Mouse (Mus musculus): ENCODE results near the gene Rpl13.

Gene Rpl13

DNA sequence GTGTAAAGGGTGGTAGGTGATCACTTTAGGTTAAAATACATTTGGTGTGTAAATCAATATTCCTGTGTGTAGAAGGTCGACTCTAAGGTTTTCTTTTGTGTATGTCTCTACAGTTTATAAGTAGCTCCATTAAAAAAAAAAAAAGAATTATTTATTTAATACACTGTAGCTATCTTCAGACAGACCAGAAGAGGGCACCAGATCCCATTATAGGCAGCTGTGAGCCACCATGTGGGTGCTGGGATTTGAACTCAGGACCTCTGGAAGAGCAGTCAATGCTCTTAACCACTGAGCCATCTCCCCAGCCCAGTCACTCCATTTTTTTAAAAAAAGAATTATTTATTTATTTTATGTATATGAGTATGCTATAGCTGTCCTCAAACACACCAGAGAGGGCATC is 5.9 kb downstream of the Rpl13 start:
- in situ Hi-C loops (cut with MboI), result no loop called here

DNA sequence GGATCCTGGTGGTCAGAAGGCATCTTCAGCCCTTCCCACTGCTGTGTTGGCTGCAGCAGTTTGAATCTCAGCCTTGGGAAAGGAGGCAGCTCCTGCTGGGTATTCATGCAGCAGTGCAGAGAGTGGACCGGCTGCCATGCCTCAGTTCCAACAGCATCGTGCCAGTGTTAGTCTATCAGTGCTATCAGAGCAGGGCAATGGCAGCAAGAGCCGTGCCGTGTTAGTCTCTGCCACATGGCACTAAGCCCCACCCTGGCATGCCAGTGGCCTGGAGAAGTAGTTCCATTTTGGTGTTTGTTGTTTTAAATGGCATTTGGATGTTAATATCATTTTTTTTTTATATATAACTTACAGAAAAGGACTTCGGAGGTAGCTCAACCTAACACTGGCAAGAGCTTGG is 6.8 kb downstream of the Rpl13 start:
- in situ Hi-C loops (cut with MboI), result no loop called here

DNA sequence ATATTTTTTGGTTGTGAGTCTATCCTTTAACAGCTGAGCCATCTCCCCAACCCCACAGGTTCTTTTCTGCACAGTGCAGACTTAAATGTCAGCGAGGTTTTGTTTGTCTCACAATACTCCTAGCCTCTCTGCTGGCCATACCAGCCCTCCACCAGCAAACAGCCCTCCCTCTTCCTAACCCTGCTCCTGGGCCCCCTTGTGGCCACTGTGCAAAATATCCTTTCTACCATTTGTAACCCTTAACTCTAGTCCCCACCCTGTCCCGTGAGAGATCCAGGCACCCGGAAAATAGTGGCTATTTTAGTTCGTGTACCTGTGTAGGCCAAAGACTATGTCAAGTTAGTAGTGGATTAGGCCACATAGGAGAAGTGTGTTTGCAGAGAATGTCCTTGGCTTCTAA is 8.5 kb downstream of the Rpl13 start:
- in situ Hi-C loops (cut with MboI), result no loop called here

DNA sequence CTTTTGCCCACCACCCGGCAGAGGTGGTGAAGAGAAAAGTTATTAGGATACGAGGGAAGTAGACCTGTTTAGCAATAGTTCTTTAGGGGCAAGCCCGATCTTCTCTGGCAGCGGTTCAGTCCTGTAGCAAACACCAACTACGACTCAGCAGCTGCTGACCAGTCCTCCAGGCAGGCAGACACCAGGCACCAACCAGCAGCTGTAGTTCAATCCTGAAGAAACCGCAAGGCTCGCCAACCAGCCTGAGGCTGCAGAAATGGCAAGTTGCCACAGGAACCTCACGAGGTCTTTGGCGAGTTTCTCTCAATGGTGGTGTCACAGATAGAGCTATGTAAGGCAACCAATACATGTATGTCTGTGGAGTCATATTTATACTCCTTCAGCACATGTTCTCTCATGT is 10.7 kb downstream of the Rpl13 start:
- in situ Hi-C loops (cut with MboI), result no loop called here

DNA sequence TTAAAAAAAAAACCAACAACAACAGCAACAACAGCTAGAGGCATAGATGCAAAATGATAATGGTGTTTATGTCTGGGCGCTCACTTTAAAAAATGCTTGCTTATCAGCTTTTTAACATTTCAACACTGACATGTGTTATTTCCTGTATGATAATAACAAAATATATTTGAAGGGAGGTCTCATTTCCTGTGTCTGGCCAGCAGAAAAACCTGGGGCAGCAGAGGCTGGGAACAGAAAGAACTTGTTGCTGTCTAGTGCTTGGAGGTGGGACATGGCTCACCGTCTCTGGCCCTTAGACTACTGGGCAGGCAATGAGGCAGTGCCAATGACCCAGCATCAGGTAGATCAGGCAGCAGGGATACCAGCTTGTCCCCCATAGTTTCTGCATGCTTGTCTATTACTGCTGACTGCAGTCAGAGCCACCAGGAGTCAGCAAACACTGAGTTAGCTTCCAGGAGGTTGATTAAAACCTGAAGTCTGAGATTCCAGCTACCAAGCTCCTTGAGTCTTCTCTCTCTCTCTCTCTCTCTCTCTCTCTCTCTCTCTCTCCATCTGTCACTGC is 11.8 kb downstream of the Rpl13 start:
- in situ Hi-C loops (cut with MboI), result no loop called here

DNA sequence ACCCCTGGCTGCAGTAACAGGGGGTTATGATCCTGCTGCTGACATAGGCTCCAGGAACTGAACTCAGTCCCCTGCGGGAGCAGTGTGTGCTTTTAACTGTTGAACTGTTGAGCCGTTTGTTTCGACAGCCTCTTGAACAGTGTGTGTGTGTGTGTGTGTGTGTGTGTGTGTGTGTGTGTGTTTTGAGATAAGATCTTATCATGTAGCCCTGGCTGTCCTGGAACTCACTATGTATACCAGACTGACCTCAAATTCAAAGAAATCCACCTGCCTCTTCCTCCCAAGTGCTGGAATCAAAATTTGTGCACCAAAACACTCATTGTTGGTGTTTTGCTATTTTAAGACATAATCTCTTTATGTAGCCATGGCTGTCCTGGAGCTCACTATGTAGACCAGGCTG is 12.5 kb downstream of the Rpl13 start:
- in situ Hi-C loops (cut with MboI), result no loop called here

DNA sequence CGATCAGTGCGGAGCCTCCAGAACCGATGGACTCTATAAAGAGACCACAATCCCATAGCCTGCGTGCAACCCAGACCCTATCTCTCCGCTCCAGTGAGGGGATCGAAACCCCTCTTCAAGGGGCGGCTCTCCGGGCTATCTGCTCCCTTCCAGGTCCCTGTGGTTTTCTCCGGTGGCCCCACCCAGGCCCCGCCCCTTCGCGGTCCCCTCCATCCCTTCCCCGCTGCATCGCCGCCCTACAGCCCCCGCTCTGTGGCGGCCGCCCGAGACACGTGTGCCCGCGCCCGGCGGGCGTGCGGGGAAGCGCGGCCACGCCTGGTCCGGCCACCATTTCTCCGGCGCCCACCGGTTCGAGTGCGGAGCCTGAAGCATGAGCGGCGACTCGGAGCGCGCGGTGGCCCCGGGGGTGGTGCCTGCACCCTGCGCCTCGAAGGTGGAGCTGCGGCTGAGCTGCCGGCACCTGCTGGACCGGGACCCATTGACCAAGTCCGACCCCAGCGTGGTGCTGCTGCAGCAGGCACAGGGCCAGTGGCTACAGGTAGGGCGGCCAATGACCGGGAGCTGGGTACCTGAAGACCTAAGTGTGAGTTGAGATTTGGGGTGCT is 15.1 kb downstream of the Rpl13 start, which contains the start of gene Cpne7:
Gene Cpne7, plus strand, starts transcription at position 248 of the 605 bp plus-strand sequence.
- in situ Hi-C loops (cut with MboI), result no loop called here

DNA sequence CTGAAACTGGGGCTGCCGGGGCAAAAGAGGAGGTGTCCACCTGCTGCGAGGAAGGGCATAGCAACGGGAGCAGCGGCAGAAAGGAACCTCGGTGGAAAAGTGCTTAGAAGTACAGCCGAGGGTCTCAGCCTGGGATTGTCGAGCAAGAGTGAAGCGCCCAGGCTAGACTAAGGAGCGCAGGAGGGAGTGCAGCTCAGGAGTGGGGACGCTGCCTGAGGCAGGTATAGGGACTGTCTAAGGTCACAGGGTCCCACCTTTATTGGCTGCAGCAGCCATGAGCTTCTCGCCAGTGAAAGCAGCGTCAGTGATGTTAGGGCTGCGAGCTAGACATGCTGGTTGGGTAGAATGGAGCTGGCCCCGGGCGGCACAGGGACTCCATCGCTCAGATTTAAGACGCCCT is 15.6 kb downstream of the Rpl13 start:
- in situ Hi-C loops (cut with MboI), result no loop called here

DNA sequence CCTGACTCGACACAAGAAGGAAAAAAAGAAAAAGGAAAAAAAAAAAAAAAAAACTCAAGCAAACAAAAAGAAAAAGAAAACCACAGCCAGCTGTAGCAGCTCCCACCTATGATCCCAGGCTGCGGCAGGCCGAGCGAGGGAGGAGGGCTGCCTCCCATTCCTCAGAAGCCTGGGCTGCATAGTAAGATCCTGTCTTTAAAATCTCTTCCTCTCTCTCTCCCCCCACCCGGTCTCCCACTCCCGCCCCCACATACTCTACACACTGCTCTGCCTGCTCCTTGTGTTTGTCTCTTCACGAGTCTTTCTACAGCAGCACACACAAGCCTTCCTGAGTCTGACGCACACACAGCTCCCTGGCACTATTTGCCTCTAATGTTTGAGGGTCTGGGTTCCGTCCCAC is 19.9 kb downstream of the Rpl13 start:
- in situ Hi-C loops (cut with MboI), result no loop called here

DNA sequence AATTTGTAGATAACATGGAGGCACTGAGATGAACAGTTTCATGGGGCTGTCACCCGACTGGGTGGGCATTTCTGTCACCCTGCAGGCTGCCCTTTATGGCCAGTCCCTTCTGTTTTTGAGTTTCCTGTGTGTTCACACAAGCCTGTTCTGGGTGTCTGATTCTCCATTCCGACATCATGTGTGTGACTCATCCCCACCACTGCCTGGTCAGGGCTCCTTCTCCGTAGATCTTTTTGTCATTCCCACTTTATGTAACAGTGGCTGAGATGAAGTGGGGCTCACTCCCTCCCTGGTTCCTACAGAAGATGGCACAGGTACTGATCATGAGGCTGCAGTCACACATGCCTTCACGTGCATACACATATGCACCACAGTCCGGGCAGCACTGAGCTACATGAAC is 20.5 kb downstream of the Rpl13 start:
- in situ Hi-C loops (cut with MboI), result no loop called here

DNA sequence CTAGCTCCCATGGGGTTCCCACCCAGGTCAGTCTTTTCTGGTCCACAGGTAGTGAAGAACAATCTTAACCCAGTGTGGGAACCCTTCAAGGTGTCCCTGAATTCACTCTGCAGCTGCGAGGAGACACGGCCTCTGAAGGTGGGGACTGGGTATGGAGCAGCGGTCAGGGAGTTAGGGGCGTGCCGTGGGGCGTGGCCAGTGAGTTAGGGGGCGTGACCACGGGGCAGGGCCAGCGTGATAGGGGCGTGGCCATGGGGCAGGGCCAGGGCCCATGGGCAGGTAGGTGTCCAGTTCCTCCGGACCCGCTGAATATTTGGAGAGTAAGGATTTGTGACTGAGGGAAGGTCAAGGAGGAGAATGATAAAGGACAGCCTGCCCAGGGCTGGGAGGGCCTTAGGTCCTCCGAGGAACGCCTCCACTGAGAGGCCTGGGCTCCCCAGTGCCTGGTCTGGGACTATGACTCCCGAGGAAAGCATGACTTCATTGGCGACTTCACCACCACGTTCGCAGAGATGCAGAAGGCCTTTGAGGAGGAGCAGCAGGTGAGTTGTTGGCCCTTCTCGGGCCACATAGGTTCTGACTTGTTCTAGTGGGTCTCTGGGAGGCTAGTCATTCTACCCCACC is 24.2 kb downstream of the Rpl13 start:
- in situ Hi-C loops (cut with MboI), result no loop called here

DNA sequence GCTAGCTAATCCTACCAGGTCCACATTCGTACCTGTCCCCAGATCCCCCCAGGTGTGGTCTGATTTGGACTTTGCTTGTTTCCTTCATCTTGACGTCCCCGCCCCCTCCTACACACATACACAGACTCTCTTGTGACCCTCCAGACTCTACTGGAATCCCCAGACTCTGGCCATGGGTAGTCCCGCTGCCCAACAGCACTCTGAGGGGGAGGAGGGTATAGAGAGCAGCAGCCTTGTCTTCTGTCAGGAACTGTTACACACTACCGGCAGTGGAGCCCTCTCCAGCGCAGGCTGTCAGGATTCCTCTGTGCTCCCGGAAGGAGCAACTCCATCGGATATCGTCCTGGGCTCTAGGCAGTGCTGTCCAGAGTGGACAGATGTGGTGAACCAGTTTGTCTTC is 28.9 kb downstream of the Rpl13 start:
- in situ Hi-C loops (cut with MboI), result no loop called here

DNA sequence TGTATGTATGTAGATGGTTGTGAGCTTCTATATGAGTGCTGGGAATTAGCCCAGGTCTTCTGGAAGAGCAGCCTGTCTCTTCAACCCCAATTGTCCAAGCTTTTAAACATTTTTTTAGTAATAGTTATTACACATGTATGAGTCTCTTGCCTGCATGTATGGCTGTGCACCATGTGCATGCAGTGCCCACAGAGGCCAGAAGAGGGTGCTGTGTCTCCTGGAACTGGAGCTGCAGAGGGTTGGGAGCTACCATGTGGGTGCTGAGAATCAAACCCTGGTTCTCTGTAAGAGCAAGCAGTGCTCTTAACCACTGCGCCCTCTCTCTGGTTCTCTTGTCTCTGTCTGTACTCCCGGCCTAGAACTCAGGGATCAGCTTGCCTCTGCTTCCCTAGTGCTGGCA is 30.8 kb downstream of the Rpl13 start:
- in situ Hi-C loops (cut with MboI), result no loop called here

DNA sequence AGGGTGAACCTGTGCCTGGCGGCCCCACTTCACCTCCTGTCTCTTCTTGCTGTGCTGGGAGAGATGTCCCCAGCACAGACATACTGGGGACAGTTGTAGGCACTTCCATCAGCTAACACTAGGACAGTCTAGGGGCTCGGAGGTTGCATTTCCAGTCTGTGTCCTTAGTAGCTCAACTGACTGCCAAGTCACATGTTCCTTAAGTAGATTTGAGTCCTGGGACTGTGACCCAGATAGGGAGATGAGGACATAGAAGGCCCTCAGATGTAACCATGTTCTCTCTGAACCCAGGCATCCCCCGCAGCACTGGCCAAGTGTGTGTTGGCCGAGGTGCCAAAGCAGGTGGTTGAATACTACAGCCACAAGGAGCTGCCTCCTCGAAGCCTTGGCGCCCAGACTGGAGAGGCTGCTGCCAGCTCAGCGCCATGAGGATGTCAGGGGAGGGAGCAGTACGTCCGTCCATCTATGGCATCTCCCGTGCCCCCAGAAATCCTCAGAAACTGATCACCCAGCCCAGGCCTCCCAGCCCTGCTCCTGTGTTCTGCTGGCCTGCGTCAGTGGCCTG is 32.1 kb downstream of the Rpl13 start:
- in situ Hi-C loops (cut with MboI), result no loop called here

DNA sequence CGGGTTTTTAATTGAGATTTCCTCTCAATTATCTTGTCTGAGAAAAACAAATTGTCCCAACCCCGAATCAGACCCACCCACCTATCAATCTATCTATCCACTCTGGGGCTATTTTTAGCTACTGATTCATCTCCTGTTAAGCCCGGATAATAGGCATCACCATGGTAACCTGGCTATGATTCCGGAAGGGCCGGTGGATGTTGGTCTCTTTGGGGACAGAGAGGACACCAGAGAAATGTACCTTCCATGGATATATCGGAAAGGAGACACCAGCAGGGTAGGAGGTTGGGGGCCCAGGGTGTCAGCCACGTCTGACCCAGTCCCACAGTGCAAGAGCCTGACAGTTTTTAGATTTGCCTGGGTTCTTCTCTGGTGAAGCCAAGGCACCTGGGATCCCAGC is 33.3 kb downstream of the Rpl13 start:
- in situ Hi-C loops (cut with MboI), result no loop called here

DNA sequence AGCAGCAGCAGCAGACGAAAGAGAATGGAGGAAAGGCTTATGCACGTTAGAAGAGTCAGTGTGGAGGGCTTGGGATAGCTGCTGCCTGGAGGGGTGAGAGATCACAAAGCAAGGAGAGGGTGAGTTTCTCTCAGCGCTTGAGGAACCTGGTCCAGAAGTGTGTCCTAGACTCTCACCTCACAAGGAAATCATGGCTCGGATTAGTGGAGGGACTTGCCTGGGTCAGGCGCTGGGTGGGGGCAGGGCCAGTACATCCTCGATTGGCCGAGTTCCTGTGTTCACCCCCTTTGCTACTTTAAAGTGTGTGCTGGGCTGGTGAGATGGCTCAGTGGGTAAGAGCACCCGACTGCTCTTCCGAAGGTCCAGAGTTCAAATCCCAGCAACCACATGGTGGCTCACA is 33.7 kb downstream of the Rpl13 start:
- in situ Hi-C loops (cut with MboI), result no loop called here

DNA sequence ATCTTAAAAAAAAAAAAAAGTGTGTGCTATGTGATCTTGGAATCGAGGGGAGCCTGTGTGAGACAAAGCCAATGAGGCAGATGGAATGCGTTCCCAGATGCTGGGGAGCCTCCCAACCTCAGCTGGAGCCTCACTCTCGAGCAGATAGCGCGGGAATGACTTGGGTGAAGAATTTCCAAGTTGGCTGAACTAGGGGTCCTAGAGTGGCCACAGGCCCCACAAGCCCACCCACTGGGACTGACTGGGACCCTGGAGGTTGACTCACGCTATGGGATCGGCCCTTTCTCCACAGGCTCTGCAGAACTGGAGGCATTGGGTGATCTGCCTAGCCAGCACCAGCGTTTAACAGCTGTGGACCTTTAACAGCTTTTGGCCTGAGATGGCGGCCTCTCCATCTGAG is 34.1 kb downstream of the Rpl13 start:
- in situ Hi-C loops (cut with MboI), result no loop called here

DNA sequence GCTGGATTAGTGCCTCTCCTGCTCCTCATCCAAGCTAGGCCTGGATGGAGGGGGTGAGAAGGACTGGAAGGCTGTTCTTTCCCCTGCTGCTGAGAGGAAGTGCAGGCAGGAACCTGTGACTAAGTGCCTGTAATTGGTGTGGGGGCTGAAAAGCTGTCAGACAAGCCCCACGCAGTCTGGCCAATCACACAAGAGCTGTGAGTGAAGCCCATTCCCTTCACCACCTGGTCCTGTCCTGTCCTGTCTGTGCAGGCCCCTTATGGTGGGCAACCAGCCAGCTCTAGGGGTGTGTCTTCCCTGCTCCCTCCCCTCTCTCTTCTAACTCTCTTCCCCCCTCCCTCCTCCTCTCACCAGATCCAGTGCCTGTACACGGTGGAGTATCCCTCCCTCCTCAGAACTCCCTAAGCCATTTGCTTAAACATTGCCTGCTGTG is 35.5 kb downstream of the Rpl13 start:
- in situ Hi-C loops (cut with MboI), result no loop called here

DNA sequence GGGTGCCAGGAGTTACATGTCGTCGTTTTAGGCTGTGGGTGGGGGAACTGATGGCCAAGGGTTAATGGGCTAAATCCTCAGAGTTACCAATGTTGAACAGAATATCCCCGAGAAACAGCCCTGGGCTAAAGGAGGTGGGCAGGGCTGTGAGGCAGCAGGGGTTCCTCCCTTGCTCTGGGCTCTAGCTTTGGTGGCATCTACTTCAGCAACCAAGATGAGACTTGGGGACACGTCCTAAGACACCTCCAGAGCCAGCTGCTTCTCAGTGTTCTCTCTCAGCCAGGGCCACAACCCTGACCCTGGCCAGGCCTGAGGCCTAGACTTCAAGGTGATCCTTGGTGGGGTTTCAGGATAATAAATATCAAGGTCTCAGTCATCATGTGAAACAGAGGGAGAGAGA is 36.6 kb downstream of the Rpl13 start:
- in situ Hi-C loops (cut with MboI), result no loop called here

DNA sequence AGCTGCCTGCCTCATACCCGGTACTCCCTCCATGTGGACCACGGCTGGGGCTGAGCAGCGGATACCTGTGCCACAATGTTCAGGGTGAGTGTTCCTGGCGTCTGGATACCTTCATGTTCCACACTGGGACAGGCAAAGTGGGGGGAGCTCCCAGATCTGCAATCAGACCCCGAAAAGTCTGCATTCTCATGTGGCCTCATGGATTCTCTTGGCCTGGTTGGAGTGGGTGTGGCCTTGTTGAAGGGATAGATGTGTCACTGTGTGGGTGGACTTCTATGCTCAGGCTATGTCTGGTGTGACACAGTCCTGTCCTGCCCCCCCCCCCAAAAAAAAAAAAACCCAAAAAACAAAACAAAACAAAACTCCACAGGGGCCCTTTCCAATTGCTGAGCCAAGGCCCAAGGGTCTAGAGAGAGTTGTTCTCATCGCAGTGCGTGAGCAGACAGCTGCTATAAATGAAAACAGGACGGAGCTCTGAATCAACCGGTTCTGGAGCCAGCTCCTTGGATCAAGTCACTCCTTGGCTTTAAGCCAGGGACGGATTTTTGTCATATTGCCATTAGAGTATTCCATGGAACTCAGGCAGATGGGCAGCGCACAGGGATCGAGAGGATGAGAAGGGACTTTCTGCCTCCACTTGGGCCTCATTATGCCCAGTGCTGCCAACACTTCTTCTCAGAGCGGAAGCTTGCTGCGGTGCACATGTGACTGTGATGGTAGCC is 39.8 kb downstream of the Rpl13 start:
- in situ Hi-C loops (cut with MboI), result no loop called here

DNA sequence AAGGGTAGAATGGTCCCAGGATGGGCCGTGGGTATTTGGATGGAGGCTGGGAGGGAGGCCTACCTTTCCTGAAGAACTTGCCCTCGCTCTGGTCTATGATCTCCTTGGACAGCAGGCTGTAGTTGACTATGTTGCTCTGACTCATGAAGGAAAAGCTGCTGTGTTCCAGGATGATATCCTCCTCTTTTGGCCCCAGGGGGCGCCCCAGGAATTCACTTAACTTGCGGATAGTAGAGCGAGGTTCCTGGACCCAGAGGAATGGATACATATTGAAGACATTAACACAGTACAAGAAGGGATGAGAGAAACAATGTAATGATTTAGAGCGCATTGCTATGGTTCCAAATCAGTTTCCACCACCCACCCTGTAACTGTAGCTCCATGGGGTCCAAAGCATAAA is 43.1 kb downstream of the Rpl13 start:
- in situ Hi-C loops (cut with MboI), result no loop called here

DNA sequence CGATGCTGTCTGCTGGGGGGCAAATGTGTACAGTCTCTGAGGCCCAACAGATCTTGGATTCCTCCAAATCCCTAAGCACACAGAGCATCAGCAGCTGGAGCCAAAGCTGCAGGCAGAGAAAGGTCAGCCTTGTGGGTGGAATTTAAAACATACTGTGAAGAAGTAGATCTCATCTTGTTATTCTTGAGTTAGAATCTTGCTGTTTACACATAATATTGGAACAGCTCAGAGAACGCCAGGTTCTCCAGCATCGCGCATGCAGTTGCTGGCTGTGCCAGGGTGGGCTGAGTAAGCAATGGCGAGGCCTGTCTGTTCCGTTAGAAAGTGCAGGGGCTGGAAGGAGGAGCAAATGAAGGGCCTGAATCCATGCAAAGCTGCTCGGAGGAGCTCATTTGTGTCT is 44.2 kb downstream of the Rpl13 start:
- in situ Hi-C loops (cut with MboI), result no loop called here

DNA sequence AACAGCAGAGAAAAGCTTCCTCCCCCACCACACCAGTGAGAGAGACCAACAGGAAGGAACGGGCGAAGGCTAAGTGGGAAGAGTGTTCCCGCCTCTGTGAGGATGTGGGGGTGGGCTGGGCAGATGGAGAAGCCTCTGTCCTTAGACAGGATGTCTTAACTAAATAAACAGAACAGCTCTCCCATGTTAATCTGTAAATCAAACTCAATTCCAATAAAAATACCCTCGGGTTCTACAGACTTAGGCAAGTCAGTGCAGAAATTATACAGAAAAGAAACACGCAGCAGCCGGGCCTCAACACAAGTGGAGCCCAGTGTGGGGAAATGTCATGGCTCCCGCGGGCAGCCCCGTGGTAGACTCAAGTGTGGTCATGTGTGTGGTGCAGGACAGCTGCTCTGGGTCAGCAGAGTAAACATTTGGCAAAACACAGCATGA is 48.6 kb downstream of the Rpl13 start:
- in situ Hi-C loops (cut with MboI), result no loop called here

All from mature B cell (primary cell).